Mouse (Mus musculus): ENCODE data around the gene Them5.

- TF ChIP-seq POLR2A (IDR thresholded peaks at IDR 0.05; ENCODE audit: borderline replicate concordance, extremely low read depth, low read depth, low read length), result no peak
- TF ChIP-seq CTCF (IDR thresholded peaks at IDR 0.05; ENCODE audit: insufficient read depth, low read length), result no peak
Observed at GRCm38 (mm10) chr3:94362138-94362537, 20.2 kb downstream of the Them5 start, which contains the start of gene C2cd4d.

Measured in lung, adult 2 months (tissue).